Mouse (Mus musculus) liver, adult 2 months (tissue): Measurements from ENCODE around the gene Rpl37a.

Source experiments
- CTCF ChIP-seq: fragments of 200-500 bp; IDR thresholded peaks from 2 replicates; pipeline ENCODE4 v1.5.1; 2011; ENCODE audit warnings: low read depth, low read length, control low read depth
- POLR2A ChIP-seq: fragments of 200-500 bp; IDR thresholded peaks from 2 replicates; pipeline ENCODE4 v1.6.1; 2011; ENCODE audit warnings: low read length, control low read depth; ENCODE audit not compliant: insufficient read depth; ENCODE audit errors: extremely low read depth

DNA sequence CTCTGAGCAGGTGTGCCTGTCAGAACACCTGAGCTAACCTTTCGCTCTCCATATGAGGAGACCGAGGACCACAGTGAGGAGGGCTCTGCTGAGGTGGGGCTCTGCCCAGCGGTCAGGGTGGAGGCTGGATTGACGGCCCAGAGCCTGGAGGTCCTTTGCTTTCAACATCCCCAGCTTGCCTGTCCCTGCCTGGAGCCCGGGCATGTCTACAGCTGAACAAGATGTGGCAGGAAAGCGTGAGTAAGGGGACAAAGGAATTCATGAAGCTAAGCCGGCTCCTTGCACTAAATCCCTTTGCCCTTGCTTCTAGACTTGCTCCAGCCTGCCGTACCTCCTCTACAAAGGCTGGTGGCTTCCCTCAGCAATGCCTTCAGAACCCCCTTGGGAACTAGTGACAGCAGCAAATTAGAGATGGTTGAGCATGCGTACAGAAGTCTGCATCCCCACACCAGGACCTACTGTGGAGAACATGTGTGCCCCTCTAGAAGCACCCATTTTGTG, 22.2 kb downstream of the Rpl37a start:
- TF ChIP-seq CTCF, result no peak
- no peak for TF ChIP-seq POLR2A
